ENCODE assay signal across 26 mouse cellular contexts in the genomic region with DNA sequence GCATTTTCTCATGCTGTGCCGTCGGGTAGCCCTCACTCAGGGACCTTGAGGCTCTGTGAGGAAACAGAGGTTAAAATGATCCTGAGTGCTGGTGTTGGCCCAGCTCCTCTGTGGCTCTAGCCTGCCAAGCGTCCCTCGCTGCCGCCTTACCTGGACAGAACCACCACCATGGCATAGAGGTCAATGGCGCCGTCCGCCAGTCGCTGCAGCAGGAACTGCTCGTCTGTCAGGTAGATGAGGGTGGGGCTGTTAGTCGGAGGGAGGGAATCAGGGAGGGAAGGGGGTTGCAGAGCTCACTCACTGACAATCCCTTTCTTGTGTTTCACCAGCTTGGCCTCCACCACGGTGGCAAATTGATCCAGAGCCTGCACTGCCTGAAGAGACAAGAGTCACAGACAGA. TPM values are rescaled to one million over a fixed set of nuclear protein-coding genes. Genes with fewer than 3 reads are reported as not detected.
DNase-seq lines count a peak whose midpoint lies in the region; ATAC-seq lines count a peak whose summit lies in the region.
"Had no signal": no experiment of that assay in that cellular context is flagged by ENCODE, and none has a peak within 500 bp of the region (broad histone marks: within the 10 kb centered on the region; RNA-seq: fewer than 3 reads in every experiment).

No protein-coding gene starts in this region.

- H3K4me3 ChIP-seq in neural tube, embryonic 13.5 days, result no peak overlapping the region
- no peak overlapping the region for H3K4me3 ChIP-seq in neural tube, embryonic 15.5 days (replicated peaks)
- H3K4me3 ChIP-seq in embryonic facial prominence, embryonic 10.5 days, result peak overlapping the region; percentile 12; the same call in 1 of the 2 replicates
- H3K4me3 ChIP-seq: embryonic facial prominence, embryonic 12.5 days; erythroblast, embryonic 14.5 days; gastrocnemius, adult 2 months; heart, adult 2 months; heart, embryonic 10.5 days; heart, embryonic 13.5 days; hindbrain, embryonic 13.5 days; intestine, embryonic 15.5 days had no signal

- peak; percentile 90 for DNase-seq in heart, adult 11 months
- no peak for DNase-seq in heart, postnatal 14 days
- no peak for DNase-seq in embryonic facial prominence, embryonic 10.5 days (ENCODE audit: low spot score)
- DNase-seq in gastrocnemius, postnatal 4 days (ENCODE audit: low spot score in 2 of 2), result no peak
- DNase-seq: adrenal gland, postnatal 10 days; B cell, adult 2 months; cerebellum, adult 18-20 months; cerebellum, adult 9-10 months; cerebellum, postnatal 14 days; forebrain, postnatal 0 days; gastrocnemius, adult 2 months; gastrocnemius, postnatal 14 days; heart, adult 2 months had no signal

- intact Hi-C loops in heart, postnatal 14 days (cut with DNase I), result no loop called here

- H3K4me2 ChIP-seq in neural tube, embryonic 13.5 days, result no peak overlapping the region
- no peak overlapping the region for H3K4me2 ChIP-seq in neural tube, embryonic 15.5 days
- H3K4me2 ChIP-seq: embryonic facial prominence, embryonic 12.5 days; heart, embryonic 13.5 days; hindbrain, embryonic 13.5 days; intestine, embryonic 15.5 days had no signal

- peaks cover 13% of the 10 kb centered on the region for H3K4me1 ChIP-seq in neural tube, embryonic 13.5 days (replicated peaks)
- H3K4me1 ChIP-seq in neural tube, embryonic 15.5 days, result peaks cover 25% of the 10 kb centered on the region
- H3K4me1 ChIP-seq in embryonic facial prominence, embryonic 10.5 days, result peaks cover 24% of the 10 kb centered on the region

- H3K27ac ChIP-seq in neural tube, embryonic 13.5 days (replicated peaks), result no peak overlapping the region
- no peak overlapping the region for H3K27ac ChIP-seq in neural tube, embryonic 15.5 days (replicated peaks)
- no peak overlapping the region for H3K27ac ChIP-seq in embryonic facial prominence, embryonic 10.5 days (replicated peaks)
- H3K27ac ChIP-seq: embryonic facial prominence, embryonic 12.5 days; gastrocnemius, adult 2 months; heart, adult 2 months; heart, embryonic 10.5 days; heart, embryonic 13.5 days; hindbrain, embryonic 13.5 days; intestine, embryonic 15.5 days had no signal

- no peak for ATAC-seq in neural tube, embryonic 13.5 days (ENCODE audit: low read depth)
- no peak for ATAC-seq in neural tube, embryonic 15.5 days (ENCODE audit: low FRiP score)
- ATAC-seq: forebrain, embryonic 14.5 days; forebrain, postnatal 0 days; hindbrain, embryonic 16.5 days; intestine, embryonic 15.5 days; Patski had no signal

- 0 out of 2 replicates have a peak overlapping the region, but pooled peaks have one; percentile 5 for H3K9ac ChIP-seq in neural tube, embryonic 13.5 days
- no peak overlapping the region for H3K9ac ChIP-seq in neural tube, embryonic 15.5 days (replicated peaks)
- H3K9ac ChIP-seq: embryonic facial prominence, embryonic 12.5 days; forebrain, postnatal 0 days; heart, embryonic 13.5 days; hindbrain, embryonic 13.5 days; intestine, embryonic 15.5 days had no signal

- H3K27me3 ChIP-seq in neural tube, embryonic 13.5 days, result no peaks in the 10 kb centered on the region
- no peaks in the 10 kb centered on the region for H3K27me3 ChIP-seq in neural tube, embryonic 15.5 days (replicated peaks)
- no peaks in the 10 kb centered on the region for H3K27me3 ChIP-seq in embryonic facial prominence, embryonic 10.5 days (replicated peaks; ENCODE audit: low read depth, poor library complexity, severe bottlenecking)
- H3K27me3 ChIP-seq: CH12.LX; embryonic facial prominence, embryonic 12.5 days; heart, embryonic 13.5 days; hindbrain, embryonic 13.5 days; intestine, embryonic 15.5 days; Patski had no signal

- no peaks in the 10 kb centered on the region for H3K9me3 ChIP-seq in neural tube, embryonic 13.5 days
- H3K9me3 ChIP-seq in neural tube, embryonic 15.5 days (replicated peaks), result no peaks in the 10 kb centered on the region
- no peaks in the 10 kb centered on the region for H3K9me3 ChIP-seq in embryonic facial prominence, embryonic 10.5 days
- H3K9me3 ChIP-seq: embryonic facial prominence, embryonic 12.5 days; G1E; heart, embryonic 10.5 days; heart, embryonic 13.5 days; hindbrain, embryonic 13.5 days; intestine, embryonic 15.5 days had no signal

- WGBS in neural tube, embryonic 13.5 days, result 87% methylated on average over 12 of the region's 12 CpGs
- 90% methylated on average over 12 of the region's 12 CpGs for WGBS in neural tube, embryonic 15.5 days
- 86% methylated on average over 12 of the region's 12 CpGs for WGBS in embryonic facial prominence, embryonic 10.5 days

- H3K36me3 ChIP-seq in neural tube, embryonic 13.5 days, result peaks cover 87% of the 10 kb centered on the region
- peaks cover 79% of the 10 kb centered on the region for H3K36me3 ChIP-seq in neural tube, embryonic 15.5 days
- peaks cover 90% of the 10 kb centered on the region for H3K36me3 ChIP-seq in embryonic facial prominence, embryonic 10.5 days (replicated peaks)

RNA-seq across cellular contexts. Expression of gene Acadvl, which starts 4.7 kb away (rescaled TPM):
- total RNA-seq in heart, postnatal 14 days (2021), result 1,000 to 10,000 TPM; 1,350 to 1,353 TPM
- polyA plus RNA-seq in neural tube, embryonic 13.5 days (2015; fragmentation: Nextera tagmentation; extraction: Ambion mirVana), result 58.2 and 60.9 TPM in 2 replicates
- 61.7 and 65.7 TPM in 2 replicates for polyA plus RNA-seq in neural tube, embryonic 15.5 days (2015; fragmentation: Nextera tagmentation; extraction: Ambion mirVana)
- polyA plus RNA-seq in embryonic facial prominence, embryonic 10.5 days (2016; fragmentation: Nextera tagmentation; extraction: Ambion mirVana), result 42.2 and 46.3 TPM in 2 replicates
- 100 to 1,000 TPM; 233 to 241 TPM for total RNA-seq in gastrocnemius, postnatal 4 days (2021)

RNA-seq across cellular contexts. Expression of gene Dlg4, which starts 6.2 kb away (rescaled TPM):
- 10 to 100 TPM; 10.4 to 11.2 TPM for total RNA-seq in heart, postnatal 14 days (2021)
- 23.1 and 23.5 TPM in 2 replicates for polyA plus RNA-seq in neural tube, embryonic 13.5 days (2015; fragmentation: Nextera tagmentation; extraction: Ambion mirVana)
- polyA plus RNA-seq in neural tube, embryonic 15.5 days (2015; fragmentation: Nextera tagmentation; extraction: Ambion mirVana), result 20.1 and 24.7 TPM in 2 replicates
- polyA plus RNA-seq in embryonic facial prominence, embryonic 10.5 days (2016; fragmentation: Nextera tagmentation; extraction: Ambion mirVana), result 12.6 and 13.2 TPM in 2 replicates
- total RNA-seq in gastrocnemius, postnatal 4 days (2021), result 10 to 100 TPM; 23.9 to 33.8 TPM

RNA-seq across cellular contexts. Expression of gene Dvl2, which starts 10.2 kb away (rescaled TPM):
- 1 to 10 TPM; 7.2 to 9.2 TPM for total RNA-seq in heart, postnatal 14 days (2021)
- 26.7 and 28.8 TPM in 2 replicates for polyA plus RNA-seq in neural tube, embryonic 13.5 days (2015; fragmentation: Nextera tagmentation; extraction: Ambion mirVana)
- 22.6 and 25.1 TPM in 2 replicates for polyA plus RNA-seq in neural tube, embryonic 15.5 days (2015; fragmentation: Nextera tagmentation; extraction: Ambion mirVana)
- polyA plus RNA-seq in embryonic facial prominence, embryonic 10.5 days (2016; fragmentation: Nextera tagmentation; extraction: Ambion mirVana), result 59.0 and 59.8 TPM in 2 replicates
- total RNA-seq in gastrocnemius, postnatal 4 days (2021), result 10 to 100 TPM; 19.1 to 22.8 TPM

RNA-seq across cellular contexts. Expression of gene Phf23, which starts 15.0 kb away (rescaled TPM):
- total RNA-seq in heart, postnatal 14 days (2021), result 10 to 100 TPM; 27.4 to 31.5 TPM
- polyA plus RNA-seq in neural tube, embryonic 13.5 days (2015; fragmentation: Nextera tagmentation; extraction: Ambion mirVana), result 74.2 and 76.3 TPM in 2 replicates
- 53.5 and 57.8 TPM in 2 replicates for polyA plus RNA-seq in neural tube, embryonic 15.5 days (2015; fragmentation: Nextera tagmentation; extraction: Ambion mirVana)
- 96.5 and 98.3 TPM in 2 replicates for polyA plus RNA-seq in embryonic facial prominence, embryonic 10.5 days (2016; fragmentation: Nextera tagmentation; extraction: Ambion mirVana)
- 10 to 100 TPM; 31.5 to 34.7 TPM for total RNA-seq in gastrocnemius, postnatal 4 days (2021)

RNA-seq across cellular contexts. Expression of gene Gabarap, which starts 19.6 kb away (rescaled TPM):
- total RNA-seq in heart, postnatal 14 days (2021), result 100 to 1,000 TPM; 249 to 257 TPM
- 679 and 746 TPM in 2 replicates for polyA plus RNA-seq in neural tube, embryonic 13.5 days (2015; fragmentation: Nextera tagmentation; extraction: Ambion mirVana)
- polyA plus RNA-seq in neural tube, embryonic 15.5 days (2015; fragmentation: Nextera tagmentation; extraction: Ambion mirVana), result 549 and 565 TPM in 2 replicates
- 317 and 331 TPM in 2 replicates for polyA plus RNA-seq in embryonic facial prominence, embryonic 10.5 days (2016; fragmentation: Nextera tagmentation; extraction: Ambion mirVana)
- 100 to 1,000 TPM; 234 to 246 TPM for total RNA-seq in gastrocnemius, postnatal 4 days (2021)
